Mouse (Mus musculus) thymus, adult 2 months (tissue): ENCODE data around the gene Sp4. TPM values are rescaled to one million over a fixed set of nuclear protein-coding genes. Genes with fewer than 3 reads are reported as not detected.

Source experiments
- DNase-seq: peaks from one replicate; pipeline ENCODE4 v3.0.0; 2021
- H3K27ac ChIP-seq: fragments of 200-500 bp; 2 replicates; pipeline ENCODE4 v1.5.1; 2012; ENCODE audit warnings: low read length, control low read depth; ENCODE audit not compliant: control insufficient read depth, insufficient read depth
- H3K27me3 ChIP-seq: fragments of 200-500 bp; 2 replicates; pipeline ENCODE4 v1.6.1; 2012; ENCODE audit warnings: mild to moderate bottlenecking, low read length, moderate library complexity, mixed read lengths; ENCODE audit not compliant: control insufficient read depth, insufficient read depth
- H3K36me3 ChIP-seq: fragments of 200-500 bp; 2 replicates; pipeline ENCODE4 v1.6.1; 2012; ENCODE audit warnings: mild to moderate bottlenecking, low read length, moderate library complexity; ENCODE audit not compliant: control insufficient read depth, insufficient read depth
- H3K4me1 ChIP-seq: fragments of 200-500 bp; replicated peaks from 2 replicates; pipeline ENCODE4 v1.6.1; 2012; ENCODE audit warnings: low read length; ENCODE audit not compliant: control insufficient read depth, insufficient read depth
- H3K4me3 ChIP-seq: fragments of 200-500 bp; 2 replicates; pipeline ENCODE4 v1.5.1; 2012; ENCODE audit warnings: mild to moderate bottlenecking, low read length, control low read depth, moderate library complexity; ENCODE audit not compliant: control insufficient read depth, insufficient read depth
- CTCF ChIP-seq: fragments of 200-500 bp; IDR thresholded peaks from 2 replicates; pipeline ENCODE4 v1.5.1; 2012; ENCODE audit warnings: mild to moderate bottlenecking, control low read depth, low read length, moderate library complexity, borderline replicate concordance; ENCODE audit not compliant: control insufficient read depth, poor library complexity, insufficient read depth; ENCODE audit errors: extremely low read depth
- POLR2A ChIP-seq: fragments of 200-500 bp; IDR thresholded peaks from 2 replicates; pipeline ENCODE4 v1.6.1; 2012; ENCODE audit warnings: mild to moderate bottlenecking, low read length, control low read depth, moderate library complexity; ENCODE audit not compliant: control insufficient read depth, poor library complexity, insufficient read depth; ENCODE audit errors: extremely low read depth
- WGBS: fragments of 180-500 bp; shearing (Covaris S2); methylation state at CpG from one replicate; pipeline ENCODE4 v1.1.7; 2018; 5-methylcytosine and 5-hydroxymethylcytosine counted together
- polyA plus RNA-seq: library from polyadenylated mRNA; depleted of rRNA; stranded (reverse); fragments of >200 nt; gene quantifications from 2 replicates; pipeline ENCODE4 v1.2.3, GENCODE M21; 2012; rRNA removed

The Sp4 gene
- polyA plus RNA-seq, 1 experiment: 27.8 TPM

GRCm38 (mm10) chr12:118186120-118186880 lies 114.9 kb downstream of the Sp4 start:
- Histone ChIP-seq H3K4me1 (no peaks in the 10 kb centered on the region), H3K27me3 (no peaks in the 10 kb centered on the region), H3K27ac (no peak overlapping the region), H3K36me3 (no peaks in the 10 kb centered on the region), H3K4me3 (no peak overlapping the region)
- WGBS: 87% methylated on average over 4 of the region's 4 CpGs
- no peak for DNase-seq
- TF ChIP-seq CTCF: no peak
- no peak for TF ChIP-seq POLR2A

Other genes starting within 250 kb of the Sp4 start
- gene Dnah11, start 102.4 kb downstream of the Sp4 start, polyA plus RNA-seq: 0.19 and 0.43 TPM in 2 replicates